10 mouse cellular contexts compared by ENCODE assay signal in genomic region chr2:144274741-144275140, GRCm38 (mm10). TPM values are rescaled to one million over a fixed set of nuclear protein-coding genes. Genes with fewer than 3 reads are reported as not detected.
DNase-seq lines count a peak whose midpoint lies in the region; ATAC-seq and TF ChIP-seq lines count a peak whose summit lies in the region.
"Had no signal": no experiment of that assay in that cellular context is flagged by ENCODE, and none has a peak within 500 bp of the region (broad histone marks: within the 10 kb centered on the region; RNA-seq: fewer than 3 reads in every experiment).

No protein-coding gene starts in this region.

- peaks cover 35% of the 10 kb centered on the region for H3K4me1 ChIP-seq in heart, embryonic 12.5 days (replicated peaks)
- no peaks in the 10 kb centered on the region; the same call in 1 of the 2 replicates for H3K4me1 ChIP-seq in spleen, adult 2 months (ENCODE audit: control insufficient read depth, insufficient read depth, insufficient read length)
- H3K4me1 ChIP-seq in limb, embryonic 15.5 days = peaks cover 16% of the 10 kb centered on the region

- DNase-seq in heart, adult 8-10 months (ENCODE audit: low spot score) = no peak
- DNase-seq in spleen, adult 2 months (ENCODE audit: low read depth in 1 of 2, low spot score in 2 of 2) = no peak
- DNase-seq in spleen, postnatal 10 days (ENCODE audit: low spot score in 2 of 2) = no peak
- DNase-seq in thymus, postnatal 4 days = peak; percentile 24
- DNase-seq in embryo, embryonic 9.5 days (ENCODE audit: extremely low spot score) = no peak
- DNase-seq in layer of hippocampus, adult 11-12 months (ENCODE audit: low spot score) = no peak
- DNase-seq: kidney, postnatal 4 days; right cerebral cortex, adult 18-20 months had no signal

- no peak for TF ChIP-seq CTCF in spleen, adult 2 months (IDR thresholded peaks at IDR 0.05; ENCODE audit: extremely low read depth, insufficient read depth, insufficient read length, insufficient replicate concordance)

- 44% methylated on average over 8 of the region's 8 CpGs for WGBS in heart, embryonic 12.5 days
- WGBS in spleen, adult 2 months = 41% methylated on average over 8 of the region's 8 CpGs
- 25% methylated on average over 8 of the region's 8 CpGs for WGBS in limb, embryonic 15.5 days

- H3K9me3 ChIP-seq in heart, embryonic 12.5 days (replicated peaks) = no peaks in the 10 kb centered on the region
- no peaks in the 10 kb centered on the region for H3K9me3 ChIP-seq in limb, embryonic 15.5 days

- no peak overlapping the region for H3K4me2 ChIP-seq in heart, embryonic 12.5 days
- no peak overlapping the region for H3K4me2 ChIP-seq in limb, embryonic 15.5 days

- no peaks in the 10 kb centered on the region for H3K27me3 ChIP-seq in heart, embryonic 12.5 days (replicated peaks)
- no peaks in the 10 kb centered on the region for H3K27me3 ChIP-seq in spleen, adult 2 months (ENCODE audit: control insufficient read depth, insufficient read depth, low read length)
- no peaks in the 10 kb centered on the region for H3K27me3 ChIP-seq in limb, embryonic 15.5 days

- H3K27ac ChIP-seq in heart, embryonic 12.5 days (ENCODE audit: poor library complexity, severe bottlenecking) = peak overlapping the region; percentile 75; the same call in 1 of the 2 replicates
- H3K27ac ChIP-seq in spleen, adult 2 months (ENCODE audit: insufficient read depth, low read length) = peak overlapping the region; percentile 63; the same call in 1 of the 2 replicates
- H3K27ac ChIP-seq in limb, embryonic 15.5 days = peak overlapping the region; percentile 29; the same call in 1 of the 2 replicates

- peak overlapping the region; percentile 37; the same call in 1 of the 2 replicates for H3K9ac ChIP-seq in heart, embryonic 12.5 days
- no peak overlapping the region for H3K9ac ChIP-seq in limb, embryonic 15.5 days

- no peak overlapping the region for H3K4me3 ChIP-seq in heart, embryonic 12.5 days
- H3K4me3 ChIP-seq in spleen, adult 2 months (ENCODE audit: extremely low read depth, insufficient read depth, insufficient read length) = no peak overlapping the region
- no peak overlapping the region for H3K4me3 ChIP-seq in limb, embryonic 15.5 days

- ATAC-seq in heart, embryonic 12.5 days (ENCODE audit: insufficient number of reproducible peaks, low FRiP score) = no peak
- no peak for ATAC-seq in limb, embryonic 15.5 days (ENCODE audit: insufficient number of reproducible peaks, low FRiP score, low TSS enrichment, low read depth)

- peaks cover 32% of the 10 kb centered on the region for H3K36me3 ChIP-seq in heart, embryonic 12.5 days
- peaks cover 3% of the 10 kb centered on the region for H3K36me3 ChIP-seq in spleen, adult 2 months (ENCODE audit: control insufficient read depth, insufficient read depth, low read length)
- H3K36me3 ChIP-seq in limb, embryonic 15.5 days = peaks cover 25% of the 10 kb centered on the region

- no peak for TF ChIP-seq POLR2A in spleen, adult 2 months (IDR thresholded peaks at IDR 0.05; ENCODE audit: low read depth, low read length)

RNA-seq across cellular contexts. Expression of gene Snx5, which starts 4.0 kb away (rescaled TPM):
- 110 TPM in 2 replicates for polyA plus RNA-seq in heart, embryonic 12.5 days (2016; fragmentation: Nextera tagmentation; extraction: Ambion mirVana)
- 10 to 100 TPM; 56.1 to 62.3 (median 59.5) TPM for total RNA-seq in heart, adult 8-10 months (2022)
- 80.2 and 100 TPM in 2 replicates for polyA plus RNA-seq in spleen, adult 2 months (2012; rRNA removed)
- 107 and 120 TPM in 2 replicates for polyA plus RNA-seq in limb, embryonic 15.5 days (2015; fragmentation: Nextera tagmentation; extraction: Ambion mirVana)

RNA-seq across cellular contexts. Expression of gene Mgme1, which starts 4.3 kb away (rescaled TPM):
- 21.7 and 22.4 TPM in 2 replicates for polyA plus RNA-seq in heart, embryonic 12.5 days (2016; fragmentation: Nextera tagmentation; extraction: Ambion mirVana)
- 10 to 100 TPM; 14.5 to 18.5 (median 17.3) TPM for total RNA-seq in heart, adult 8-10 months (2022)
- polyA plus RNA-seq in spleen, adult 2 months (2012; rRNA removed) = 2.0 and 2.1 TPM in 2 replicates
- 18.7 and 19.4 TPM in 2 replicates for polyA plus RNA-seq in limb, embryonic 15.5 days (2015; fragmentation: Nextera tagmentation; extraction: Ambion mirVana)

RNA-seq across cellular contexts. Expression of gene Ovol2, which starts 57.2 kb away (rescaled TPM):
- 0.12 and 0.20 TPM in 2 replicates for polyA plus RNA-seq in heart, embryonic 12.5 days (2016; fragmentation: Nextera tagmentation; extraction: Ambion mirVana)
- not detected for total RNA-seq in heart, adult 8-10 months (2022)
- 0.44 TPM in 1 of 2 replicates, not detected in the other for polyA plus RNA-seq in spleen, adult 2 months (2012; rRNA removed)
- 1.6 and 2.3 TPM in 2 replicates for polyA plus RNA-seq in limb, embryonic 15.5 days (2015; fragmentation: Nextera tagmentation; extraction: Ambion mirVana)
